Mouse (Mus musculus) brain, embryonic 14.5 days (tissue): ENCODE data around the gene Mgat4b.

ENCODE experiments used
- CTCF ChIP-seq: fragments of 200-500 bp; IDR thresholded peaks from 2 replicates; pipeline ENCODE4 v1.5.1; 2012; ENCODE audit warnings: inconsistent platforms, mild to moderate bottlenecking, moderate library complexity, borderline replicate concordance; ENCODE audit not compliant: insufficient read depth, insufficient read length; ENCODE audit errors: extremely low read depth
- POLR2A ChIP-seq: fragments of 200-500 bp; IDR thresholded peaks from 2 replicates; pipeline ENCODE4 v1.6.1; 2012; ENCODE audit warnings: mild to moderate bottlenecking, inconsistent platforms, borderline replicate concordance; ENCODE audit not compliant: poor library complexity, insufficient read depth, insufficient read length, severe bottlenecking; ENCODE audit errors: extremely low read depth

GRCm38 (mm10) chr11:50227736-50228135 lies 17.0 kb downstream of the Mgat4b start:
- no peak for TF ChIP-seq CTCF
- no peak for TF ChIP-seq POLR2A
